Mouse (Mus musculus) cerebellum, postnatal 4 days (tissue): ENCODE data around the gene 5730596B20Rik.
A peak's percentile ranks its signal among the peaks of the same experiment; 100 is the strongest.

ENCODE experiments used
- DNase-seq, 2 experiments: peaks; one replicate each; pipeline ENCODE4 v3.0.0; 2022; ENCODE audit warnings: low spot score in 2 of 2, mixed read lengths in 1 of 2

Gene 5730596B20Rik

GRCm38 (mm10) chr6:52175864-52176263 lies 1.4 kb upstream of the 5730596B20Rik start:
- DNase-seq: no peak

GRCm38 (mm10) chr6:52176391-52176790 lies 907 bp upstream of the 5730596B20Rik start:
- no peak for DNase-seq

- no peak for DNase-seq
These were observed 508 bp downstream of the 5730596B20Rik start for GRCm38 (mm10) chr6:52177806-52178205.

- DNase-seq: no peak
These were observed 1.8 kb downstream of the 5730596B20Rik start for GRCm38 (mm10) chr6:52178918-52179665.

- DNase-seq: no peak
These were observed 2.4 kb downstream of the 5730596B20Rik start for GRCm38 (mm10) chr6:52179690-52180089.

GRCm38 (mm10) chr6:52180213-52180710 lies 3.0 kb downstream of the 5730596B20Rik start:
- DNase-seq: no peak

GRCm38 (mm10) chr6:52180726-52181125 lies 3.4 kb downstream of the 5730596B20Rik start:
- DNase-seq: no peak

GRCm38 (mm10) chr6:52182030-52182429 lies 4.7 kb downstream of the 5730596B20Rik start:
- no peak for DNase-seq

GRCm38 (mm10) chr6:52182793-52183192 lies 5.5 kb downstream of the 5730596B20Rik start:
- no peak for DNase-seq

GRCm38 (mm10) chr6:52183311-52184080 lies 6.2 kb downstream of the 5730596B20Rik start:
- no peak for DNase-seq

GRCm38 (mm10) chr6:52184668-52185067 lies 7.4 kb downstream of the 5730596B20Rik start:
- DNase-seq: no peak

- DNase-seq: no peak
These were observed 7.9 kb downstream of the 5730596B20Rik start for GRCm38 (mm10) chr6:52185222-52185621.

- DNase-seq: no peak
These were observed 8.5 kb downstream of the 5730596B20Rik start for GRCm38 (mm10) chr6:52185834-52186233.

GRCm38 (mm10) chr6:52186500-52186899 lies 9.2 kb downstream of the 5730596B20Rik start:
- no peak for DNase-seq

- DNase-seq: no peak
These were observed 11.9 kb downstream of the 5730596B20Rik start for GRCm38 (mm10) chr6:52189172-52189591.

- no peak for DNase-seq
These were observed 12.6 kb downstream of the 5730596B20Rik start for GRCm38 (mm10) chr6:52189909-52190308.

GRCm38 (mm10) chr6:52190410-52190809 lies 13.1 kb downstream of the 5730596B20Rik start:
- no peak for DNase-seq

- DNase-seq: no peak
These were observed 13.9 kb downstream of the 5730596B20Rik start, which contains the start of gene Hoxa4 for GRCm38 (mm10) chr6:52190906-52191810. TSS of gene Hoxa4 (minus strand) at chr6:52191753.

GRCm38 (mm10) chr6:52191860-52192550 lies 14.7 kb downstream of the 5730596B20Rik start:
- peak in 1 of 2 experiments; percentile 75 for DNase-seq

GRCm38 (mm10) chr6:52194690-52195089 lies 17.4 kb downstream of the 5730596B20Rik start:
- no peak for DNase-seq

GRCm38 (mm10) chr6:52196811-52197210 lies 19.5 kb downstream of the 5730596B20Rik start:
- no peak for DNase-seq
